Mouse (Mus musculus): Measurements from ENCODE around the gene Gm29106. TPM values are rescaled to one million over a fixed set of nuclear protein-coding genes. Genes with fewer than 3 reads are reported as not detected.
"Not testable (repeated sequence)": the region's sequence is repeated elsewhere in the genome, so short reads cannot be mapped to it uniquely, and the experiment has no call there.

The Gm29106 gene
- total RNA-seq (2017): 0.29 TPM in 1 of 3 replicates, not detected in the others

- ATAC-seq (replicated peaks; ENCODE audit: insufficient number of reproducible peaks, low FRiP score, low TSS enrichment, poor library complexity, severe bottlenecking): not testable (repeated sequence)
These were observed at the start of gene Gm29106 for GRCm38 (mm10) chr1:118176242-118176641. Gene Gm29106, plus strand, starts transcription at chr1:118176542.

- no peak for ATAC-seq (replicated peaks; ENCODE audit: insufficient number of reproducible peaks, low FRiP score, low TSS enrichment, poor library complexity, severe bottlenecking)
These were observed 52.2 kb downstream of the Gm29106 start for GRCm38 (mm10) chr1:118228540-118228939.

DNA sequence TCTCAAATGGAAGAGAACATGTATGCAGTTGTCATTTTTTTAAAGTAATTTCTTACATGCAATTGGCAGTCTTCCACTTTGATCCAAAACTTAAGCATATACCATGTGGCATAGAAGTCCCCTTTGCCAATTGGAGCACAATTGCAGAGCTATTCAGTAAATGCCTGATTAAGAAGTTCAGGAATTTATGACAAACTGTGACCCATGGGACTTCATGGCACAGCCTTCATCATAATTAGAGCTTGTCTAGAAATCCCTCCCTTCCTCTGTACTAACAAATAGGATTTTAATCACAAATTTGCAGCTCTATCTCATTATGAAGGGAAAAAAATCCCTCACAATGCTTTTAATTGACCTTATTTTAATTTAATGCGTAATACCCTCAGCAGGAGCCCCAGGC is 59.7 kb downstream of the Gm29106 start:
- no peak for ATAC-seq (replicated peaks; ENCODE audit: insufficient number of reproducible peaks, low FRiP score, low TSS enrichment, poor library complexity, severe bottlenecking)

Other genes with a start within 250 kb of the Gm29106 start
- 0.57 TPM in 1 of 3 replicates, not detected in the others for gene Gm28168, start 248.5 kb upstream of the Gm29106 start, total RNA-seq (2017)
- gene Gm7145, start 210.6 kb upstream of the Gm29106 start, total RNA-seq (2017): not detected in 3 replicates
- 41.0 to 92.2 TPM (median 71.6 TPM) in 3 replicates for gene Tsn, start 135.2 kb downstream of the Gm29106 start, total RNA-seq (2017)
- 40.1 to 43.9 TPM (median 40.5 TPM) in 3 replicates for gene Nifk, start 145.3 kb downstream of the Gm29106 start, total RNA-seq (2017)
- gene Clasp1, start 212.5 kb downstream of the Gm29106 start, total RNA-seq (2017): 27.5 to 66.1 TPM (median 30.9 TPM) in 3 replicates

Measured in monocyte, adult 5-6 weeks (primary cell).